Mouse (Mus musculus) cerebellum, postnatal 36 days (tissue): Measurements from ENCODE around the gene Chic2.

ENCODE experiments used
- DNase-seq, 2 experiments: peaks; one replicate each; pipeline ENCODE4 v3.0.0; 2021 to 2022; ENCODE audit warnings: mixed read lengths in 2 of 2

Gene Chic2

GRCm38 (mm10) chr5:74974061-74974581 is 70.5 kb downstream of the Chic2 start:
- DNase-seq = no peak

GRCm38 (mm10) chr5:74971418-74971817 is 73.2 kb downstream of the Chic2 start:
- DNase-seq = no peak

- DNase-seq = no peak
Measured at GRCm38 (mm10) chr5:74969341-74969740, 75.2 kb downstream of the Chic2 start.

GRCm38 (mm10) chr5:74967882-74968281 is 76.7 kb downstream of the Chic2 start:
- no peak for DNase-seq

- no peak for DNase-seq
Measured at GRCm38 (mm10) chr5:74966891-74967290, 77.7 kb downstream of the Chic2 start.

- DNase-seq = no peak
Measured at GRCm38 (mm10) chr5:74962771-74963170, 81.8 kb downstream of the Chic2 start.

- peak; percentile 54 to 62 for DNase-seq
Measured at GRCm38 (mm10) chr5:74960840-74961543, 83.6 kb downstream of the Chic2 start.

- DNase-seq = no peak
Measured at GRCm38 (mm10) chr5:74960306-74960705, 84.3 kb downstream of the Chic2 start.

GRCm38 (mm10) chr5:74957293-74958076 is 87.1 kb downstream of the Chic2 start:
- no peak for DNase-seq

GRCm38 (mm10) chr5:74956335-74956734 is 88.2 kb downstream of the Chic2 start:
- no peak for DNase-seq

- no peak for DNase-seq
Measured at GRCm38 (mm10) chr5:74955565-74955964, 89.0 kb downstream of the Chic2 start.

- DNase-seq = no peak
Measured at GRCm38 (mm10) chr5:74952938-74953337, 91.6 kb downstream of the Chic2 start.

- no peak for DNase-seq
Measured at GRCm38 (mm10) chr5:74951375-74951774, 93.2 kb downstream of the Chic2 start.

GRCm38 (mm10) chr5:74949298-74949697 is 95.3 kb downstream of the Chic2 start:
- DNase-seq = no peak

- no peak for DNase-seq
Measured at GRCm38 (mm10) chr5:74948482-74948881, 96.1 kb downstream of the Chic2 start.
